Mouse (Mus musculus) left cerebral cortex, postnatal 36 days (tissue): ENCODE results near the gene Mrnip. TPM values are rescaled to one million over a fixed set of nuclear protein-coding genes. Genes with fewer than 3 reads are reported as not detected.

Experiments used
- DNase-seq, 2 experiments: peaks; one replicate each; pipeline ENCODE4 v3.0.0; 2021 to 2022; ENCODE audit warnings: low spot score in 2 of 2, mixed read lengths in 1 of 2
- intact Hi-C: fragments of 180-260 bp; cut with DNase I; formaldehyde crosslinking; loops from one replicate; pipeline ENCODE4 v1.15.1; 2025
- microRNA-seq: library from miRNA; unstranded; fragments of <30 nt; microRNA quantifications from one replicate; pipeline ENCODE4 v1.2.0, GENCODE M21; 2022
- total RNA-seq, 2 experiments: library from RNA; stranded (reverse); gene quantifications; 2 replicates each; pipeline ENCODE4 v1.2.3; 2021

Mrnip gene
- total RNA-seq, 2 experiments from 2014 or later = 15.4 to 15.7 TPM

DNA sequence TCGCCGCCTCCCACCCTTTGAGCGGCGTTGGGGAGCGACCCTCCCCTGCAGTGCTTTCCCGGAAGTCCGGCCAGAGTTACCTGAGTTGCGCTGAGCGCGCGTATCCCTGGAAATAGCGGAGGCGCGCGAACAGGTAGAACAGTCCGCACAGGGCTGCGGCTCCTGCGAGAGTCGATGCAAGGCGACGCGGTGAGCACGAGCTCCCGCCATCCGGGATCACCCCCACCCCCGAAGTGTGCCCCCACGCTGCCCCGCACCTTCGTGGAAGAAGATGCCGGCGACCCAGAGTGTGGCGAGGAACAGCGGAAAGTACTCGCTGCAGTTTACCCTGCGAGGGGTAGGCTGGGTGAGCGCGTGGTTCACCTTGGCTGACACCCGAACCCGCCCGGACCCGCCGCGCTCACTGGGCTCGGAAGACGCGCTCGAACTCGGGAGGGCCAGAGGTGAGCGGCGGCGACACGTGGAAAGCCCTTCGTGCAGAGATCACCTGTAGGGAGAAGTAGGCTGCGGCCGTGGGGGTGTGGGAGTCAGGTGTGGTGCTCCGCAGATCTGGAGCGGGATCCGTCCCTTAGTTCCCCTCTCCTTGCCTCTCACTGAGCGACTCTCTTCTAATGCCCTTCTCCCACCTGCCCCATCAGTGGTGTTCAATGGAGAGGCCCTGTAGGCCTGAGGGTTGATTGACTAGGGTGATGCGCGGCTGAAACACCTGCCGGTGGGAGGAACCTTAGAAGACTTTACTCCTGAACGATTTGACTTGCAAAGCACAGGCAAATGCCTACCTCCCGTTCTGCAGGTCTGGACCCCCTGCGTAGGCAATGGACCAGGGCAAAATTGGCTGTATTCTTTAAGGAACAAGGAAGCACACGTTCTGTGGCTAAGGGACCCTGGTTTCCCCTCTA, 62.9 kb downstream of the Mrnip start:
- intact Hi-C loops = loop anchor here (5.0 kb wide), 1 partner anchor 55 kb away; the partner anchor contains the start of gene Maml1
- no peak for DNase-seq

DNA sequence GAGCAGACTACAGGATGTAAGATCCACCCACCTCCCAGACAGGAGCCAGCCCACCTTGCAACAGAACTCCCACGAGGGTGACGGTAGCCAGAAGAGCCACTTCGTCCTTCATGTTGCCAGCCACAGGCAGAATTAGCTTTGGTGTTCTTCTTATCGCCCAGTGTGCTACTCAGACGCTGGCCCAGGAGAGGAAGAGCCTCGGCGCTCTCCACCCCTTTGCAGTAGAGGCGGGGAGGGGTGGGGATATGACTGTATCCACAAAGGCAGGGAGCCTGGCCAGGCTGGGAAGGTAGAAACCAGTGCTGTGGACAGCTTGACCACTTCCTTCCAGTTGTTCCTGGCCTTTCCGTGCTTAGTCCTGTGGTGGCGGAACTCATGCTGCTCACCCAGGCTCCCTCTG, 64.1 kb downstream of the Mrnip start, which contains the start of gene Ltc4s:
Gene Ltc4s (minus strand): TSS at position 293 of the 400 bp plus-strand sequence.
- no peak for DNase-seq
- intact Hi-C loops = loop anchor here (5.0 kb wide), 1 partner anchor 54 kb away; the partner anchor contains the start of gene Maml1

- no peak for DNase-seq
- intact Hi-C loops = loop anchor here (5.0 kb wide), 1 partner anchor 53 kb away; the partner anchor contains the start of gene Maml1
These were observed 64.9 kb downstream of the Mrnip start for GRCm38 (mm10) chr11:50238821-50239791.

DNA sequence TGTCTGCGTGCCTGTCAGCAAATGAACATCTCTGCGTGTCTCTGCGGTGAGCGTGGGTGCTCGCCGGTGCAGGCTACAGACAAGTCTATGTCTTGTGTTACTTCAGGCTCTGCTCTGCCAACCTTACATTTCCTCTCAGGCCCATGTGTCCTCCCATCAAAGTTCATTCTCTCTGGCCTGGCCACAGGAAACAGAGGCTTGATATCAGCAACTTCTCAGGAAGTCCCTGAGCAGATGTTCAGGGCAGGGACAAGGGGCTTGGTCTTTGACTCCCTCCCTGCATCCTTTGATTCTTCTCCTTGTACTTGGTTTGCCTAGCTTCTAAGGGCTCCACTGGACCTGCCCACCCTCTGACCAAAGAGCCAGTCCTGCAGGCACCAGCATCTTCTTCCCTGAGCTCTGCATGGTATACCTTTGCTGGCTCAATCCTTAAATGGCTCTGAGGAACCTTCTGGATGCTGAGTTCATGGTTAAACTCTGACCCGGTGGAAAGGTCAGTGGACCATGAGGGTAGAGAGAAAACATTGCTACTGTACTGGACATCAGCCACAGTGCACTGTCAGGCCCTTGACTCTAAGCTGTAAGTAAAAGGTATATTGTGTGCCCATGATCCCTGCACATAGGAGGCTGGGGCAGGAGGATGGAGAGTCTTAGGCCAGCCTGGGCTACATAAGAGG, 66.1 kb downstream of the Mrnip start:
- intact Hi-C loops = no loop called here
- no peak for DNase-seq

GRCm38 (mm10) chr11:50243926-50244325, 69.7 kb downstream of the Mrnip start:
- intact Hi-C loops = no loop called here
- DNase-seq = no peak

GRCm38 (mm10) chr11:50245269-50245668, 71.0 kb downstream of the Mrnip start:
- no peak for DNase-seq
- intact Hi-C loops = no loop called here

GRCm38 (mm10) chr11:50248473-50249171, 74.4 kb downstream of the Mrnip start:
- no peak for DNase-seq
- intact Hi-C loops = no loop called here

Small RNAs within 50 kb of the gene (microRNA-seq; reads per million reads assigned to microRNA genes)
- 2.5 reads per million, percentile 3 among the genes with 10 or more reads in this experiment for gene Mir6919

Other genes with a start within 250 kb of the Mrnip start
- 100 to 1,000 TPM; 104 to 105 TPM for gene Rnf130, start 149.1 kb upstream of the Mrnip start, total RNA-seq
- 100 to 1,000 TPM; 118 to 120 TPM for gene Tbc1d9b, start 43.0 kb upstream of the Mrnip start, total RNA-seq
- gene Sqstm1, start 36.4 kb downstream of the Mrnip start, total RNA-seq = 100 to 1,000 TPM; 460 to 526 TPM
- gene Mgat4b, start 36.4 kb downstream of the Mrnip start, total RNA-seq = 10 to 100 TPM; 64.9 to 80.2 TPM
- 10 to 100 TPM in 1 of 2 experiments, 1 to 10 TPM in 1; 7.7 to 10.9 TPM for gene Ltc4s, start 64.2 kb downstream of the Mrnip start, total RNA-seq
- gene Maml1, start 117.9 kb downstream of the Mrnip start, total RNA-seq = 10 to 100 TPM in 1 of 2 experiments, 1 to 10 TPM in 1; 9.9 to 10.6 TPM
- gene Canx, start 151.2 kb downstream of the Mrnip start, total RNA-seq = 100 to 1,000 TPM; 400 to 407 TPM
- not detected for gene Cby3, start 180.0 kb downstream of the Mrnip start, total RNA-seq
- gene Hnrnph1, start 202.5 kb downstream of the Mrnip start, total RNA-seq = 100 to 1,000 TPM; 175 to 266 TPM